Mouse (Mus musculus): ENCODE results near the gene Ssr1. TPM values are rescaled to one million over a fixed set of nuclear protein-coding genes. Genes with fewer than 3 reads are reported as not detected.

Gene Ssr1
- polyA plus RNA-seq, 1 experiment from 2014 or later, result 85.8 TPM

DNA sequence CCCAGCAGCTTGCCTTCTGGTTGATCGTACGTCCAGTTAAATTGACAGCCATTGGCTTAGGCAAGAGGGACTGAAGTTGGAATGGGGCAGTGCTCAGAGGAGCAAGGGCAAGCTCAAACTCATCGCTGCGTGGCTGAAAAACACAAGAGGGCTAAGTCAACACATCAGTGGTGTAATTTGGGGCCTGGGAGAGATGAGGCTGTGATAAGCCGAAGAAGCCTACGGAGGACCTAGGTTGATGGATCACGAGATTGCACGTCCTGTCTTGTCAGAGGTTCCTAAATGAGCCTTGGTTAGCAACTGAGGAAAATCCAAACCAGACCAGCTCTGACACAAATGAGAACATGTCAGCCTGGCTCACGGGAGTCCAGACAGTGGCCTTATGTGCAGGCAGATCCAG lies 31.5 kb downstream of the Ssr1 start:
- ATAC-seq (ENCODE audit: low FRiP score, low TSS enrichment) (no peak), DNase-seq (ENCODE audit: low spot score) (peak; percentile 10)
- WGBS, result 74% methylated on average over 9 of the region's 9 CpGs
- TF ChIP-seq EP300 (optimal IDR thresholded peaks at IDR 0.05) (no peak), CTCF (IDR thresholded peaks at IDR 0.05; ENCODE audit: low read depth) (no peak)
- Histone ChIP-seq H3K4me3 (ENCODE audit: low read depth, low read length) (no peak overlapping the region), H3K36me3 (ENCODE audit: control insufficient read depth, insufficient read depth, low read length) (no peaks in the 10 kb centered on the region), H3K4me2 (replicated peaks; ENCODE audit: low read depth) (no peak overlapping the region), H3K9ac (ENCODE audit: low read length) (no peak overlapping the region), H3K27ac (replicated peaks) (no peak overlapping the region), H3K4me1 (replicated peaks; ENCODE audit: control insufficient read depth, insufficient read depth) (no peaks in the 10 kb centered on the region), H3K9me3 (ENCODE audit: control insufficient read depth, low read length) (no peaks in the 10 kb centered on the region), H3K27me3 (ENCODE audit: control insufficient read depth, insufficient read depth, low read length) (no peaks in the 10 kb centered on the region)

DNA sequence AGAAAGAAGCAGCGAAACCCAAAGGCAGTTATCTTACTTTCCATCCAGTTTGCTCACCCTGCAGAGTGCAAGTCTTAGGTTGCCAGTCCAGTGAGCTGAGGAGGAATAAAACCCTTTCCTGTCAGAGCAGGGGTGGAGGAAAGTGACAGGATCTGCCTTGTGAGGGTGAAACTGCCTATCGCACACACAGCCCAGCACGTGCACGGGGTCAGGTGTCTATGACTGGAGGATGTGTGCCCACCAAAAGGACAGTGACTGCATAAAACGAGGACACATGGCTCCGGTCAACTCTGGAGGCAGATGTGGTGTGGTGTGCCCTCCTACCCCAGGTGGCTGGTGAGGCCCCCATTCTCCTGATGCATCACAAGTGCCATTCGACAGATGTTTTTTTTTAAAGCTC lies 34.1 kb downstream of the Ssr1 start:
- DNase-seq (ENCODE audit: low spot score), result no peak
- Histone ChIP-seq H3K4me1 (replicated peaks; ENCODE audit: control insufficient read depth, insufficient read depth) (no peaks in the 10 kb centered on the region), H3K4me2 (replicated peaks; ENCODE audit: low read depth) (no peak overlapping the region), H3K9ac (ENCODE audit: low read length) (no peak overlapping the region), H3K9me3 (ENCODE audit: control insufficient read depth, low read length) (no peaks in the 10 kb centered on the region), H3K4me3 (ENCODE audit: low read depth, low read length) (no peak overlapping the region), H3K27me3 (ENCODE audit: control insufficient read depth, insufficient read depth, low read length) (no peaks in the 10 kb centered on the region), H3K27ac (replicated peaks) (no peak overlapping the region), H3K36me3 (ENCODE audit: control insufficient read depth, insufficient read depth, low read length) (no peaks in the 10 kb centered on the region)
- WGBS, result 87% methylated on average over 7 of the region's 7 CpGs
- no peak for TF ChIP-seq CTCF (IDR thresholded peaks at IDR 0.05; ENCODE audit: low read depth)
- no peak for TF ChIP-seq EP300 (optimal IDR thresholded peaks at IDR 0.05)
- no peak for ATAC-seq (ENCODE audit: low FRiP score, low TSS enrichment)

DNA sequence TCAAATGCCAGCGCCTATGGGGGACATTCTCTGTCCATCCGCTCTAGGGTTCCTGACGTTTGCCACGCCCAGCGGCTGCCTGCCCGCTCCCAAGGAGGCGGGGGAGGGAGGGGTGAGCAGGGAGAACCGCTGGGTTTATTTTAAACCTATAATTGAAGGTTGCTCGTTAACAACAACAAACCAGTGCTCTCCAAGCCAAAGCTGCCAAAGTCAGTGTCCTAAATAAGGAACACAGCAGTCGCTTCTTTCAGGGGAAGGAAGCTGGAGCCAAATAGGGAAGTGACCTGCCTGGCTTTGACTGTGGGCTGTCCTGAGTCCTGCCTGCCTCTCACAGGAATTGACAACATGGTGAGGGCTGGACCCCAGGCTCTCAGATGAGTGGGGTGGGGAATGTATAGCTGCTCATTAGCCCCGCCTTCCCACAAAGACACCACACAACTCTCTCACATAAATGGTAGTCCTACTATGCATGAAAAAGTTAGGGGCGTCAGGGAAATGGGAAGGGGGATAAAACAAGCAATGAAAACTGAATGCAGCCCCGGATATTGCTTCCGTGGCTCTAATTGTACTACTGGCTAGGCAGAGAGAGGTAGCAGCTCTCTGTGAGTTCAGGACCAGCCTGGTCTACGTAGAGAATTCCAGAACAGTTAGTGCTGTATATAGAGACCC lies 34.6 kb downstream of the Ssr1 start:
- no peaks in the 10 kb centered on the region for H3K4me1 ChIP-seq (replicated peaks; ENCODE audit: control insufficient read depth, insufficient read depth)
- no peak overlapping the region for H3K4me2 ChIP-seq (replicated peaks; ENCODE audit: low read depth)
- TF ChIP-seq CTCF (IDR thresholded peaks at IDR 0.05; ENCODE audit: low read depth), result no peak
- no peak for TF ChIP-seq EP300 (optimal IDR thresholded peaks at IDR 0.05)
- no peaks in the 10 kb centered on the region for H3K36me3 ChIP-seq (ENCODE audit: control insufficient read depth, insufficient read depth, low read length)
- ATAC-seq (ENCODE audit: low FRiP score, low TSS enrichment) (no peak), DNase-seq (ENCODE audit: low spot score) (no peak)
- peak overlapping the region; percentile 56 for H3K27ac ChIP-seq (replicated peaks)
- WGBS, result 75% methylated on average over 15 of the region's 15 CpGs
- no peak overlapping the region for H3K9ac ChIP-seq (ENCODE audit: low read length)
- no peaks in the 10 kb centered on the region for H3K27me3 ChIP-seq (ENCODE audit: control insufficient read depth, insufficient read depth, low read length)
- no peak overlapping the region for H3K4me3 ChIP-seq (ENCODE audit: low read depth, low read length)
- no peaks in the 10 kb centered on the region for H3K9me3 ChIP-seq (ENCODE audit: control insufficient read depth, low read length)

DNA sequence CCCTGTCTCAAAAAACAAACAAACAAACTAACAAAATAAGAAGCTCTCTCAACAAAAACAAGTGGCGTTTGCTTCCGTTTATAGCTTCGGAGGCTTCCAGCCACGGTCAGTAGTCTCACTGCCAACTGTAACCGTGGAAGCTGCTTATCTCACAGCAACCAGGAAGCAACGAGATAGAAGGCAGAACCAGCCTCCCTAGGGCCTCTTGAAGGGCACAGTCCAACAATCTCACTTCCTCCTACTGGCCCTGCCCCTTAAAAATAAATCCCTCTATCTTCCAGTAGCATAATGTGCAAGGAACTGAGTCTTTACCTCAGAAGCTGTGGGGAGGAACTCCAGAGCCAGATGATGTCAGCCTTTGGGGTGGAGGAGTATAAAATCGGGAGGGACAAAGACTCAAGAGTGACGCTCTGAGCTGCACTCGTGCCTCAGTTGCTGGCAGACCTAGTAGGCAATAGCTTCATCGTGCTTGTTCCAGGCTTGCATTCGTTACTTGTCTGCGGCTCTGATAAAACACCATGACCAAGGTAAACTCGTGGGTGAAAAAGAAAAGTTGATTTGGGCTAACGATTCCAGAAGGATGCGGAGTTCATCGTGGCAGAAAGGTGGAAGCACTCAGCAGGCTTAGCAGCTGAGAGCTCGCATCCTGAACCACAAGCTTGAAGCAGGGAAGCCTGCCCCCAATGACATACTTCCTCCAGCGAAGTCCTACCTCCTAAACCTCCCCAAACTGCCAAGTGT lies 35.3 kb downstream of the Ssr1 start:
- Histone ChIP-seq H3K36me3 (ENCODE audit: control insufficient read depth, insufficient read depth, low read length) (no peaks in the 10 kb centered on the region), H3K9ac (ENCODE audit: low read length) (no peak overlapping the region), H3K4me2 (replicated peaks; ENCODE audit: low read depth) (no peak overlapping the region), H3K4me1 (replicated peaks; ENCODE audit: control insufficient read depth, insufficient read depth) (no peaks in the 10 kb centered on the region), H3K4me3 (ENCODE audit: low read depth, low read length) (no peak overlapping the region), H3K27me3 (ENCODE audit: control insufficient read depth, insufficient read depth, low read length) (no peaks in the 10 kb centered on the region), H3K9me3 (ENCODE audit: control insufficient read depth, low read length) (no peaks in the 10 kb centered on the region), H3K27ac (replicated peaks) (peak overlapping the region; percentile 56)
- ATAC-seq (ENCODE audit: low FRiP score, low TSS enrichment) (peak; percentile 83), DNase-seq (ENCODE audit: low spot score) (peak; percentile 62)
- TF ChIP-seq EP300 (optimal IDR thresholded peaks at IDR 0.05) (no peak), CTCF (IDR thresholded peaks at IDR 0.05; ENCODE audit: low read depth) (no peak)
- 82% methylated on average over 18 of the region's 18 CpGs for WGBS

DNA sequence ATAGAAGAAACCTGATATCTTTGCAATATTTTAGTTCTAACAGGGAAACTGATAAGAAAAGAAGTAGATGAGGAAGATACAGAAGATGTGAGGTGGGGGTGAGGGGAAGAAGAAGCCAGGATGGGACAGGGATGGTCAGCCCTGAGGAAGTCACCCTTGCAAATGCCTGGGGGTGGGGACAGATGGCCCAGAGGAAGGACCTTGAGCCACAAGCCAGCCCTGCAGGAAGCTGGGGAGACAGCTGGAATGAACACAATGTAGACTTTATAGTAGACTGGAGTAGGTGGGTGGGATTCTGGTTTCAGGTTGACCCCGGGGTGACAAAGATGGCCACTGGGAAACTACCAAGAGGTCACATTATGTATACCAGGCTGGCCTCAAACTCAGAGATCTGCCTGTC lies 39.7 kb downstream of the Ssr1 start:
- no peaks in the 10 kb centered on the region for H3K9me3 ChIP-seq (ENCODE audit: control insufficient read depth, low read length)
- 75% methylated on average over 1 of the region's 1 CpGs for WGBS
- H3K36me3 ChIP-seq (ENCODE audit: control insufficient read depth, insufficient read depth, low read length), result peaks cover 4% of the 10 kb centered on the region; the same call in 1 of the 2 replicates
- DNase-seq (ENCODE audit: low spot score) (no peak), ATAC-seq (ENCODE audit: low FRiP score, low TSS enrichment) (no peak)
- TF ChIP-seq EP300 (optimal IDR thresholded peaks at IDR 0.05), result no peak
- TF ChIP-seq CTCF (IDR thresholded peaks at IDR 0.05; ENCODE audit: low read depth), result no peak
- H3K4me3 ChIP-seq (ENCODE audit: low read depth, low read length), result no peak overlapping the region
- no peaks in the 10 kb centered on the region for H3K4me1 ChIP-seq (replicated peaks; ENCODE audit: control insufficient read depth, insufficient read depth)
- H3K27ac ChIP-seq (replicated peaks), result no peak overlapping the region
- H3K27me3 ChIP-seq (ENCODE audit: control insufficient read depth, insufficient read depth, low read length), result no peaks in the 10 kb centered on the region
- H3K4me2 ChIP-seq (replicated peaks; ENCODE audit: low read depth), result no peak overlapping the region
- H3K9ac ChIP-seq (ENCODE audit: low read length), result no peak overlapping the region

DNA sequence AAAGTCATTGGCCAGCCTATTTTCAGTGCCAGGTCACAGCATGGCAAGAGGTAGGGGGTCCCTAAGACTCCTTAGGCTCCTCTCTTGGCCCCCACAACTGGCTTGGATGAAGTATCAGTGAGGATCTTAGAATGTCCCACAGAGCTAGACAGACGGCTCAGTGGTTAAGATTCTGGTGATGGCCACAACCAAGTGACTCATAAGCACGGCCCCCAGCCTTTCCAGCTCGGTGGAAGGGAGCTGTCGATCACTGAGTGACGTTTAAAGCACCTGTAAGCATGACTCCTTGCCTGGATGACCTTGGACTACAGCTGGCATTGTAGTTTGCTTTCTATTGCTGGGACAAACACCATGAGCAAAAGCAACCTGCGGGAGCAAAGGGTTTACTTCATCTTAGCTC lies 41.0 kb downstream of the Ssr1 start:
- no peak for TF ChIP-seq EP300 (optimal IDR thresholded peaks at IDR 0.05)
- peaks cover 16% of the 10 kb centered on the region; the same call in 1 of the 2 replicates for H3K36me3 ChIP-seq (ENCODE audit: control insufficient read depth, insufficient read depth, low read length)
- no peak overlapping the region for H3K9ac ChIP-seq (ENCODE audit: low read length)
- ATAC-seq (ENCODE audit: low FRiP score, low TSS enrichment) (no peak), DNase-seq (ENCODE audit: low spot score) (no peak)
- H3K27ac ChIP-seq (replicated peaks), result no peak overlapping the region
- no peaks in the 10 kb centered on the region for H3K4me1 ChIP-seq (replicated peaks; ENCODE audit: control insufficient read depth, insufficient read depth)
- H3K9me3 ChIP-seq (ENCODE audit: control insufficient read depth, low read length), result no peaks in the 10 kb centered on the region
- no peaks in the 10 kb centered on the region for H3K27me3 ChIP-seq (ENCODE audit: control insufficient read depth, insufficient read depth, low read length)
- WGBS, result 83% methylated on average over 6 of the region's 6 CpGs
- no peak overlapping the region for H3K4me3 ChIP-seq (ENCODE audit: low read depth, low read length)
- H3K4me2 ChIP-seq (replicated peaks; ENCODE audit: low read depth), result no peak overlapping the region
